Mouse (Mus musculus) stomach, embryonic 14.5 days (tissue): Measurements from ENCODE around the gene Unc93a2. TPM values are rescaled to one million over a fixed set of nuclear protein-coding genes. Genes with fewer than 3 reads are reported as not detected.
"Not testable (repeated sequence)": the region's sequence is repeated elsewhere in the genome, so short reads cannot be mapped to it uniquely, and the experiment has no call there.

Experiments used
- ATAC-seq: fragments of 200-750 bp; cut with Nextera tagmentation; 2 replicates; pipeline ENCODE4 v1.8.0; 2017; ENCODE audit warnings: low read depth, moderate TSS enrichment; ENCODE audit not compliant: insufficient number of reproducible peaks, insufficient read depth, low FRiP score
- H3K27ac ChIP-seq: fragments of 300-500 bp; sonication (generic); 2 replicates; pipeline ENCODE4 v1.5.1; 2014; ENCODE audit warnings: mild to moderate bottlenecking, low read length, moderate library complexity, mixed read lengths
- H3K27me3 ChIP-seq: fragments of 300-500 bp; sonication (generic); 2 replicates; pipeline ENCODE4 v1.6.1; 2014; ENCODE audit warnings: low read length, control low read depth, mixed read lengths; ENCODE audit not compliant: control insufficient read depth, insufficient read depth
- H3K36me3 ChIP-seq: fragments of 300-500 bp; sonication (generic); 2 replicates; pipeline ENCODE4 v1.6.1; 2014; ENCODE audit warnings: mild to moderate bottlenecking, control low read depth, low read length, moderate library complexity, mixed read lengths; ENCODE audit not compliant: control insufficient read depth, insufficient read depth
- H3K4me1 ChIP-seq: fragments of 300-500 bp; sonication (generic); 2 replicates; pipeline ENCODE4 v1.6.1; 2014; ENCODE audit warnings: low read length, control low read depth, mixed read lengths; ENCODE audit not compliant: control insufficient read depth, insufficient read depth
- H3K4me2 ChIP-seq: fragments of 300-500 bp; sonication (generic); replicated peaks from 2 replicates; pipeline ENCODE4 v1.6.1; 2014; ENCODE audit warnings: low read depth, low read length, control low read depth
- H3K4me3 ChIP-seq: fragments of 300-500 bp; sonication (generic); 2 replicates; pipeline ENCODE4 v1.5.1; 2014; ENCODE audit warnings: low read depth, low read length, control low read depth
- H3K9ac ChIP-seq: fragments of 300-500 bp; sonication (generic); replicated peaks from 2 replicates; pipeline ENCODE4 v1.6.1; 2014; ENCODE audit warnings: low read depth, mild to moderate bottlenecking, control low read depth, low read length, moderate library complexity, mixed read lengths
- H3K9me3 ChIP-seq: fragments of 300-500 bp; sonication (generic); 2 replicates; pipeline ENCODE4 v1.6.1; 2016; ENCODE audit warnings: low read depth, low read length, control low read depth; ENCODE audit not compliant: control insufficient read depth
- WGBS: fragments of 180-500 bp; shearing (Covaris S2); extraction: QIAGEN DNeasy Blood & Tissue Kit; methylation state at CpG from one replicate; pipeline ENCODE4 v1.1.7; 2014; 5-methylcytosine and 5-hydroxymethylcytosine counted together
- polyA plus RNA-seq: library from polyadenylated mRNA; unstranded; fragments of >200 nt; fragmentation: Nextera tagmentation; extraction: Ambion mirVana; gene quantifications from 2 replicates; pipeline ENCODE4 v1.2.1, GENCODE M21; 2014

Unc93a2 gene
- polyA plus RNA-seq, 1 experiment from 2014 or later = not detected

- ATAC-seq, H3K27me3 ChIP-seq, H3K9me3 ChIP-seq, H3K36me3 ChIP-seq, H3K4me3 ChIP-seq, H3K9ac ChIP-seq, H3K4me1 ChIP-seq, H3K27ac ChIP-seq, H3K4me2 ChIP-seq: not testable (repeated sequence)
- WGBS = 78% methylated on average over 10 of the region's 13 CpGs
These were observed 1.8 kb downstream of the Unc93a2 start for GRCm38 (mm10) chr17:7383167-7384143.

GRCm38 (mm10) chr17:7382711-7383110 is 2.6 kb downstream of the Unc93a2 start:
- WGBS = 95% methylated on average over 1 of the region's 3 CpGs
- H3K36me3 ChIP-seq, H3K27me3 ChIP-seq, ATAC-seq, H3K27ac ChIP-seq, H3K4me1 ChIP-seq, H3K9ac ChIP-seq, H3K4me2 ChIP-seq, H3K9me3 ChIP-seq, H3K4me3 ChIP-seq: not testable (repeated sequence)

- not testable (repeated sequence) for ATAC-seq, H3K27me3 ChIP-seq, H3K27ac ChIP-seq, H3K9ac ChIP-seq, H3K4me3 ChIP-seq, H3K9me3 ChIP-seq, H3K36me3 ChIP-seq, H3K4me2 ChIP-seq, H3K4me1 ChIP-seq
- 5% methylated on average over 2 of the region's 3 CpGs for WGBS
These were observed 7.4 kb downstream of the Unc93a2 start for GRCm38 (mm10) chr17:7377907-7378306.

GRCm38 (mm10) chr17:7376951-7377700 is 8.1 kb downstream of the Unc93a2 start:
- WGBS = 89% methylated on average over 1 of the region's 3 CpGs
- H3K9me3 ChIP-seq, H3K27me3 ChIP-seq, H3K36me3 ChIP-seq, H3K4me1 ChIP-seq, H3K9ac ChIP-seq, H3K4me3 ChIP-seq, H3K4me2 ChIP-seq, H3K27ac ChIP-seq: not testable (repeated sequence)
- peak; percentile 57; the same call in 1 of the 2 replicates for ATAC-seq

GRCm38 (mm10) chr17:7371879-7372278 is 13.4 kb downstream of the Unc93a2 start, which contains the start of gene Gm49630:
Gene Gm49630, minus strand, starts transcription at chr17:7371979.
- not testable (repeated sequence) for H3K4me3 ChIP-seq, H3K9ac ChIP-seq, ATAC-seq, H3K27me3 ChIP-seq, H3K4me2 ChIP-seq, H3K36me3 ChIP-seq, H3K4me1 ChIP-seq, H3K27ac ChIP-seq, H3K9me3 ChIP-seq
- WGBS = no CpG with 5 or more reads among the region's 5 CpGs

- not testable (repeated sequence) for ATAC-seq, H3K4me1 ChIP-seq
- 72% methylated on average over 6 of the region's 6 CpGs for WGBS
These were observed 15.9 kb downstream of the Unc93a2 start for GRCm38 (mm10) chr17:7369401-7369800.

GRCm38 (mm10) chr17:7366676-7367374 is 18.4 kb downstream of the Unc93a2 start:
- H3K9me3 ChIP-seq = not testable (repeated sequence)

More at GRCm38 (mm10) chr17:7369401-7369800, 15.9 kb downstream of the Unc93a2 start:
- not testable (repeated sequence) for H3K4me2 ChIP-seq, H3K4me3 ChIP-seq, H3K9ac ChIP-seq, H3K27me3 ChIP-seq, H3K27ac ChIP-seq, H3K36me3 ChIP-seq, H3K9me3 ChIP-seq

GRCm38 (mm10) chr17:7366265-7366664 is 19.0 kb downstream of the Unc93a2 start:
- H3K4me2 ChIP-seq, H3K9me3 ChIP-seq, H3K9ac ChIP-seq, H3K27me3 ChIP-seq, H3K4me1 ChIP-seq, H3K36me3 ChIP-seq, H3K27ac ChIP-seq, H3K4me3 ChIP-seq, ATAC-seq: not testable (repeated sequence)
- no CpG with 5 or more reads among the region's 1 CpGs for WGBS

More at GRCm38 (mm10) chr17:7366676-7367374, 18.4 kb downstream of the Unc93a2 start:
- WGBS = 40% methylated on average over 4 of the region's 7 CpGs
- not testable (repeated sequence) for H3K36me3 ChIP-seq, H3K4me1 ChIP-seq, H3K27ac ChIP-seq, H3K4me2 ChIP-seq, H3K9ac ChIP-seq, H3K4me3 ChIP-seq, ATAC-seq, H3K27me3 ChIP-seq
